Mouse (Mus musculus): Measurements from ENCODE around the gene Fry.

Gene Fry

DNA sequence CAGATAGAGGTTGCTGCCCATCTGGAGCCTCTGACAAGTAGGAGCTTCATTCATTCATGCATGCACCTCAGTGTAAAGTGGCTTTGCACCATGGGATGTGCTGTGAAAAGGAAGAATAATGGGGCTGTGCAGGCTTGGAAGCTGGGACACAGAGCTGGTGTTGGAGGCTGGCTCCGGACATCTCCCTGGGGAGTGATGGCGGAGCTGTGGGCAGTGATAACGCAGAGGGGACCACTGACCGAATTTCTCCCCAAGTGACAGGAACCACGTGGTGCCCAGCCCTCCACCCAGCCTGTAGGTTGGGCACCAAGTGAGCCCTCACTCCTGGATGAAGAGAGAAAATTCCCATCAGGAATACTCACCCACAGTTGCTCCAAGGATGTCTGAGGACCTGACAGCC, 207.0 kb downstream of the Fry start:
- DNase-seq (ENCODE audit: extremely low read depth, low read depth, low spot score): no peak

DNA sequence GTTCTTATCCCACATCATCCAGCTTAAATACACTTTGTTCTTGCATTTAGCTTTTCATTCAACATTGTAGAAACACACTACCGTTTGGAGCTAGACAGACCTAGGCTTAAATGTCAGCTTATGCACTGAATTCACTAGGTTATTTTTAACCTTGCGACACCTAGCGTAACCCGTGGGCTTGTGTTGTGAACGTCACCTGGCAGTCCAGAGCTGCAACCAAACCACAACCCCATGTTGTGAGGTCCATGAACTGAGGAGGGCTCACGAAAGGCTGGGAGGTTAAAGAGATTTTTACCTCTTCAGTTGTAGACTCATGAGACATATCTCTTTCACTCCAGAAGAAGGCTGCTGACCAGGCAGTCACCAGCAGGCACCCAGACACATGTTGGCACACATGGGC, 210.2 kb downstream of the Fry start:
- no peak for DNase-seq (ENCODE audit: extremely low read depth, low read depth, low spot score)

DNA sequence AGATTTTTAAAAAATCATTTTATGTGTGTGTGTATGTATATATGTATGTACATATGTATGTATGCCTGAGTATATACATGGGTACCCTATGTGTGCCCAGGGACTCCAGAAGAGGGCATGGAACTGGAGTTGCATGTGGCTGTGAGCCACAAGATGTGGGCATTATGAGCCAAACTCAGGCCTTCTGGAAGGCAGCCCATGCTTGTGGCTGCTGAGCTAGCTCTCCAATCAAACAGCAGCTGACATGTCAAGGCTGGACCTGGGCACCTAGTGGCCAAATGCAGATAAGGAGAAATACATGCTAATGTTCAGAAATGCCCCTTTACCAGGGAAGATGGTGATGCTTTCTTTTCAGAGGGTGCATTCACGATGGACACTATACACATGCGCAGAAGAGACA, 213.4 kb downstream of the Fry start:
- no peak for DNase-seq (ENCODE audit: extremely low read depth, low read depth, low spot score)

DNA sequence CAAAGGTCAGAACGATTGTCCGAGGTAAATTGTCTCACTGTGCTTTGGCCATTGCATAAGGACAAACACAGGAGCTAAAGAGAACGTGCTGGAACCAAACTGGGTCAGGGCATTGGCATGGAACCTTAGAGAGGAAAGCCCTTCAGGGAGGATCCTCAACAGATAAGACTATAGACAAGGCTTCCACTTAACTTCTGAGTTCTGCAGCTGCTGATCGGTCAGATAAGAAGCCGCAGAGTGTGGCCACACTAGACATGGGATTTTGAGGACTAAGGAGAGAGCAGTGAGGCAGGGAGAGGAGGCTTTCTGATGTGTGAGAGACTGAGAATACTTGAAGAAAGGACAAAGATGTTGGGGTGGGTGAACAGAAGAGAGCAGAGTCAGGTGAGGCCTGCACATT, 214.4 kb downstream of the Fry start:
- DNase-seq (ENCODE audit: extremely low read depth, low read depth, low spot score): no peak

DNA sequence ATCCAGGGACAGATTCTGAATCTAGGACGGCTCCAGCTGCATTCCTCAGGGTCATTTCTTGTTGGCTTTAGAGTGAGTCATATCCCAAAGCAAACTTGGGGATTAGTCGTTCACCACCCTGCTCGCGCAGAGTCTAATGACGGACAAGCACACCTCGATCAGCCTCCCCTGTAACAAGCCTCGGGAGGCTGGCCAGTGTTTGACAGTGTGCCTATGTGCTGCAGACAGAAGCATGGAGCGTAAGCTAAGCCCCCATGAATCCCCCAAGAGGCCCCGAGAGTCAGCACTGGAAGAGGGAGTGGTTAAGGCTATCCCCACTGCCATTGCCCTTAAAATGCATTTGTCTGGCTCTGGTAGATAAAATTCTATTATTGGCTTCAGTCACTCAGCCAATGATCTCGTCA, 214.9 kb downstream of the Fry start:
- no peak for DNase-seq (ENCODE audit: extremely low read depth, low read depth, low spot score)

DNA sequence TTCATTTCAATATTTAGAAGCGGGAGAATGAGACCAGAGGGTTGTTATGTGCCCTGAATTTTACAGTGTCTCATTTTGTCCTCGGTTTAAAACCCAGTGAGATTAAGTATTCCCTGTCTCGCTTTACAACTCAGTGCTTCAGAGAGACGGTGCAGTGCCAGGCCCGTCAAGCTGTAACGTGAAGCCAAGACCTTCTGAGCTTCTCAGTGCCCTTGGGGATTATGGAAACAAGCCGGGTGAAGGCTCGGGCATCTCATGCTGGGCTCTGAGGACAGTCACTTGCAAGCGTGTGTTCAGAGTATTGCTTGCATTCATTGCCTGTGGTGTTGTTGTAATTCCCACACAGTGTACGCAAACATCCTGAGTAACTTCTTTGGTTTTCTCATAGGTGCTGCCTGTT, 218.0 kb downstream of the Fry start:
- DNase-seq (ENCODE audit: extremely low read depth, low read depth, low spot score): no peak

DNA sequence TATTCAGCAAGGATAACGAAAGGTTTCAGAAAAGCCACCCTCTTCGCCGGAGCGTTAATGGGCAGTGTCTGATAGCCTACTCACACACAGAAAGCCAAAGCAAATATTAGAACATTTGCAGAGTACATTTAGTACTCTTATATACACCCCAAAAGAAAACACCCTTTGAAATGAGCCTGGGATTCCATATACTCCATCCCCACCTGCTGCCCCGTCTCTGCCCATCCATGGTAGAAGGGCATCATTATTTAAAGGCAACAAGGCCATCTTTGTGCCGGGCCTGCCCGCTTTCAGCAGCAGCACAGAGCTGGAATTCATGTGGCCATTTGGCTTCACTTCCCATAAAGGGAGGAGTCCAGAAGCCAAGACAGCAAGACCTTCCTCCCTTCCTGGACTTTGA, 219.3 kb downstream of the Fry start:
- DNase-seq (ENCODE audit: extremely low read depth, low read depth, low spot score): no peak

DNA sequence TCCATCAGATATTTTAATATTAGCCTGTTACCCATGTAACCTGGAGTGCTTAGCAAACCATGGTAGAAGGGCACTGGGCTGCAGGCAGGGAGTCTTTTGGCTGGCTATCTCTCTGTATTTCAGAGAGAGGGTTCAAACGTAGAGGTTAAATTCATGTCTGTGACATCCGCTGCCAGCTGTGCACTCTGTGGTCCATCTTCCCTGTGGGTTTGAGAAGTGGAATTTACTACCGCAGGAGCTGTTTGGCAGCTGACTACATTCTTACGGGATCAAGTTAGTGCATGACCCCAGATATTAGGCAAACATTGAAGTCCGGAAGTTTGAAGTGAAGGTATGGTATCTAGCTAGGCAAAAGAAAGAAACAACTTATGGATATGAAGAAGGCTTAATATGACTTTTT, 222.5 kb downstream of the Fry start:
- DNase-seq (ENCODE audit: extremely low read depth, low read depth, low spot score): no peak

DNA sequence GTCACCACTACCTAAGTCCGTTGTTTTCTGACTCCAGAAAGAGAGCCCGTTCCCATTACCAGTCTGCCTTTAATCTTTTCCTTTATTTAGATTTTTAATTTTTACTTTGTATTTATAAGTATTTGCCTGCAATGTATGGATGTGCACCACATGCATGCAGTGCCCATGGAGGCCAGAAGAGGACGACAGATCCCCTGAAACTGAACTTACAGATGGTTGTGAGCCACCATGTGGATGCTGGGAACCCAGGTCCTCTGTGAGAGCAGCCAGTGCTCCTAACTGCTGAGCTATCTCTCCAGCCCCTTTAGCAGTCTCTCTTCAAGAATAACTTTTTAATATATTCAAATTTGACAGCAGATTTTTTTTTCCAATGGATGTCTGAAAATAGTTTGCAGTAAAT, 223.7 kb downstream of the Fry start:
- DNase-seq (ENCODE audit: extremely low read depth, low read depth, low spot score): no peak

DNA sequence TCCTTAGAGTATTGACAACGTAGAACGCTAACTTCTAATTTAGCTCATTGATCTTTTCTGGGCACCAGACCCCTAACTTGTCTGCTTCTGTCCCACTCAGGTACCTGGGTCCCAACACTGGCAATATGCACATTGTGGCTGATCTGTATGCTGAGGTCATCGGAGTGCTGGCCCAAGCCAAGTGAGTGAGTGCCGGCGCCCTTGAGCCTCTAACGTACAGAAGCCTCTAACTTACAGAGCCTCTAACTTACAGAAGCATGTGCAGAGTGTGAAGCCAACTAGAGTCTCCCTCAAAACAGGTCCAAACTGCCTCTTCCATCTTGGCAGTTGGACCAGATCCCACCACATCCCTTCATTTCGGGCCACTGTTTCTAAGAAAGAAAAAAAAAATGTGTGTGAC, 227.5 kb downstream of the Fry start:
- no peak for DNase-seq (ENCODE audit: extremely low read depth, low read depth, low spot score)

DNA sequence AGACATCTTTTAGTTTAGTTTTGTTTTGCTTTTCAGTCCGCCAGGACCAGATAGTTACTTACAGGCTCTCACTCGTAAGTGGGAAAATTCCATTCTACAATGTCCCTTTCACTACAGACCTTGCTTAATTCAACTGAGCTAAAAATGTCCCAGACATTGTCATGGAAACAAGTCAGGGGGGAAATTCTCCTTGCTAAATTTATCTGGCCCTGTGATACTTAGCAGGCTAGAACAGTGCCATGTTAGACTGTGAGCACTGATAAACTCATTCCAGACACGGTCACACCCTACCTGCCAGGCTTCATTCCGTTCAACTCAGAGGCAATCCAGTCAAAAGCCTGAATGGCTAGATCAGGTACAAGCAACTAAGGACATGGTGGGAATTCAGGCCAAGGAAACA, 227.9 kb downstream of the Fry start:
- DNase-seq (ENCODE audit: extremely low read depth, low read depth, low spot score): no peak

DNA sequence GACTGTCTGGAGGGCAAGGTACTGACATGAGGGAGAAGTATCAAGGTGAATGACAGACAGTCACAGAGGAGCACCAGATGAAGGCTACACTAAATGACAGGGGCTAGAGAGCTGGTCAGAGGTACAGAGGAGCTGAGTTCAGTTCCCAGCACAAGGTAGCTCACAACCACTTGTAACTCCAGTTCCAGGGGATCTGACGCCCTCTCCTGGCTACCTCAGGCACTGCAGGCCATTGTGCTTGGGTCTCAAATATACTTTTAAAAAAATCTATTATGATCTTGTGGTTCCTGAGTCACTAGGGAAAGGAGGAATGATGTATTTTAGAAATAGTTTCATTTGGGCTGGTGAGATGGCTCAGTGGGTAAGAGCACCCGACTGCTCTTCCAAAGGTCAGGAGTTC, 229.4 kb downstream of the Fry start:
- DNase-seq (ENCODE audit: extremely low read depth, low read depth, low spot score): no peak

DNA sequence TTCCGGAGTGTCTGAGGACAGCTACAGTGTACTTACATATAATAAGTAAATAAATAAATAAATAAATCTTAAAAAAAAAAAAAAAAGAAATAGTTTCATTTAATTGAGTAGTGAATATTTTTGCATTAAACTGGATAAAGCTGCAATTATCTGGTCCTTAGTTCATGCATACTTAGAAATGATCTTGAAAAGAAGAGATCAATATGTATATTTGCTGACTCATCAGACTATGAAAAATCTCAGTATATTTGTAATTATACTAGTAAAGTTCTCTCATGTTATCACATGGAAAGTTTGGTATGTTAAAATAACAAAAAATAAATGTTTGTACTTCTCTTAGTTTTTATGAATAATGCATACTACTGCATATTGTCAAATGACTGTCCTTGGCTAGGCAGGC, 229.9 kb downstream of the Fry start:
- DNase-seq (ENCODE audit: extremely low read depth, low read depth, low spot score): no peak

DNA sequence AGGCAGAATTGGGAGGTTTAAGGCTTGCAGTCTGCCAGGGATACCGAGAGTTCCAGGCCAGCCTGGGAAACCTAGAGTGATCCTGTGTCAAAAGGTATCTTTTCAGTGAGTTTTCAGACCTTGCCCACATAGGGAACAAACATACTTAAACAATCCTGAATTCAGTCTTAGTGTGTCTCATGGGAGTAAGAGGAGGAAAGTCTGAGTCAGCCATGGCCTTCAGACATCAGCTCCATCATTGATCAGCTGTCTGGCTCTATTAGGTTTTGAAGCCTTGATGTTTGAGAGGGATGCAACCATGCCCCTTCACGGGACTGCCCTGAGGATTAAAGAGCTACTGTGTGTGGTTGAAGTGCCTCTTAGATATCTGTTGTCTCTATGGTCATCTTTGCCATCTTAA, 232.7 kb downstream of the Fry start:
- no peak for DNase-seq (ENCODE audit: extremely low read depth, low read depth, low spot score)

DNA sequence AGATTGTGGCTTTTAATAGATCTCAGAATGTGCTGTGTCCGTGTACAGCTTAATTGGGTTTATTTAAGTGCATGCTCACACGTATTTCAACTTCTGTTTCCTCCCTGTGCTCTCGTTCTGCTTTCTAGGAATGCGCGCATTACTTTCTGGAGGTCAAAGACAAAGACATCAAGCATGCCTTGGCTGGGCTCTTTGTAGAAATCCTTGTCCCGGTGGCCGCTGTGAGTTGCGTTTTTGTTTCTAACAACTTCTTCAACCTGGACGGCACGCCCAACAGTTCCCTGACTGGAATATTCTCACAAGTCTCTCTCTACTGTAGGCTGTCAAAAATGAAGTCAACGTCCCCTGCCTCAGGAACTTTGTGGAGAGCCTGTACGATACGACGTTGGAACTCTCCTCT, 240.2 kb downstream of the Fry start:
- no peak for DNase-seq (ENCODE audit: extremely low read depth, low read depth, low spot score)

DNA sequence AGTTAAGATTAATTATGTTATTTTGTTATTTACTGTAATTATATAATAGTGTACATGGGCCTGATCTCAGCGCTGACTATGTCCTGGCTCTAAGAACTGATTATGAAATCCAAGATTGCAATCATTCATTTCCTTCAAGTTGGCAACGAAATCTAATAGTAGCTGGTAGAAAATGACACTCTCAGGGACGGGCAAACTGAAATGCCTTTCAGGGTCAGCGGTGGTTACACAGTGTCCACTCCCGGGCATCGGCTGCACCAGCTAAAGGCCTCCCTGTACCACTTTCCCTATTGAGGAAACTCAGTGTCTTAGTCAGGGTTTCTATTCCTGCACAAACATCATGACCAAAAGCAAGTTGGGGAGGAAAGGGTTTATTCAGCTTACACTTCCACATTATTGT, 243.8 kb downstream of the Fry start:
- DNase-seq (ENCODE audit: extremely low read depth, low read depth, low spot score): no peak

DNA sequence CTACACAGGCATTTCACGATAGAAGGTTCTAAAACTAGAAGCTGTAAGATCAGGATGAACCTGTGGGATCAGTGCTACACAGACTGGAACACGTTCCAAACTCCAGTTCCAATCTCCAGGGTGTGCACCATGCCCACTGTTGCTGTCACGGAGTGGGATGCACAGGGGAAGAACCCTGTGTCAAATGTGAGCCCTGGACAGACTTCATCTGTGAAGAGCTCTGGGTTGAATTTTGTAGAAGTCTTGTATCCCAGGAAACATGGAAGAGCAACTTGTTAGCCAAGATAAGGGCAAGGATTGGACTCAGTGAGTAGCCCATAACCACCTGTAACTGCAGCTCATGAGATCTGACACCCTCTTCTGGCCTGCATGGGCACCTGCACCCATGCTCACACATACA, 246.2 kb downstream of the Fry start:
- no peak for DNase-seq (ENCODE audit: extremely low read depth, low read depth, low spot score)

DNA sequence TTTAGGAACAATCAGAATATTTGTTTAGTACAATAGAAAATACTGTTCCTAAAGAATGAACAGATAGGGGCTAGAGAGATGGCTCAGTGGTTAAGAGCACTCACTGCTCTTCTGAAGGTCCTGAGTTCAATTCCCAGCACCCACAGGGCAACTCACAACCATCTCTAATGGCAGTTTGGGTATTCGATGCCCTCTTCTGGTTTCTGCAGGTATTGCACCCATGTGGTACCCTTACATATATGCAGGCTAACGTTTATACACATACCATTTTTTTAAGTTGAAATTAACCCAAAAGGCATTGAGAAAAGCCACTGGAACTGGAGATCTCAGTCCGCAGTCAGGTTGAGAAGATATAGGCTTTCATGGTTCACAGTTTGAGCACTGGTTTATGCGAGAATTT, 248.6 kb downstream of the Fry start:
- DNase-seq (ENCODE audit: extremely low read depth, low read depth, low spot score): no peak

DNA sequence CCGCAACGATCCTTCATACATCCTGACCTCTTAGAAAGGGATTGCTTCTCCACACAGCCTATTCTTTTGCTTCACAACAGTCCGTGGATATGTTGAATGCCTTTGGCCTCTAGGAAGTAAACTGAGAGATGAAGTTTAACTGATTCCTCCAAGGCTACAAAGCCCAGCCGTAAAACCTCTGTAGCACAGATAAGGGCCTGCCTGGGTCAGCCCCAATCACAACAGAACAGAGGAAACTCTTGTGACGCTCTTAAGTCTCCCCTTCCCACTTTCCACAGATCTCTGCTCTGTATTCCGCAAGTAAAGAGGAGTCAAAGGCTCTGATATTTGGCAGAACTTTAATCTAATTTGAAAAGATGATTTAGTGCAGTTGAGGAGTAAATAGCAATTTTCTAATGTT, 251.8 kb downstream of the Fry start:
- no peak for DNase-seq (ENCODE audit: extremely low read depth, low read depth, low spot score)

DNA sequence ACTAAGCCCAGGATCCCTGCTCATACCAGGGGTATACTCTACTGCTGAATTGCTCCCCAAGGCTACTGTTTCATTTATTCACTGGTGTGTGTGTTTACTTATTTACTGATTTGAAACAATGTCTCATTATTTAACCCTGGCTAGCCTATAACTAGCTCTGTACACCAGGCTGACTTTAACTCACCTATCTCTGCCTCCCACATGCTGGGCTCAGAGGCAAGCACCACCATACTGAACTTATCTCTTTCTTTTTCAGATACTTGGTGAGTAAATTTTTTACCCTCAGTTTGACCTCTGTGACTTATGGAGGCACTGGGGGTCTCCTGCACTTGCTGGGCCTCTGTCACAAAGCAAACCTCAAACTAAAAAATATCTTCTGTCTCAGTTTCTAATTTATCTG, 252.4 kb downstream of the Fry start:
- no peak for DNase-seq (ENCODE audit: extremely low read depth, low read depth, low spot score)

DNA sequence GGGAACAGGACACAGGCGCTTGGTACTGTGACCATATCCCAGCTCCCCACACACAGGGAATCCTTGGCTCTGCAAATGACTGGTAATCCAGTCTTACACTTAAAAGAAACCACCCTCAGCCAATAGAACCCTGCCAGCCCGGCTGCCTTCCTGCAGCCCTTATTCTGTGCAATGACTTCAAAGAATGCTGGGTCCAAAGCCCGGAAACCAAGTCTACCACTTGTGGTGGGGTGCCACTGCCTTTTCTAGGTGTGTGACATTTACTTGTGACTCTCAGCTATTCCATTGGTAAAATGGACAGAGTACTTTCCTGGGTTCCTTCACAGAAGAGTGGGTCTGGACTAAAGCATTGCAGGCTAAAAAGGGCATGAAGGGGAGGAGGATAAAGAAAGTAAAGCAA, 254.5 kb downstream of the Fry start:
- no peak for DNase-seq (ENCODE audit: extremely low read depth, low read depth, low spot score)

DNA sequence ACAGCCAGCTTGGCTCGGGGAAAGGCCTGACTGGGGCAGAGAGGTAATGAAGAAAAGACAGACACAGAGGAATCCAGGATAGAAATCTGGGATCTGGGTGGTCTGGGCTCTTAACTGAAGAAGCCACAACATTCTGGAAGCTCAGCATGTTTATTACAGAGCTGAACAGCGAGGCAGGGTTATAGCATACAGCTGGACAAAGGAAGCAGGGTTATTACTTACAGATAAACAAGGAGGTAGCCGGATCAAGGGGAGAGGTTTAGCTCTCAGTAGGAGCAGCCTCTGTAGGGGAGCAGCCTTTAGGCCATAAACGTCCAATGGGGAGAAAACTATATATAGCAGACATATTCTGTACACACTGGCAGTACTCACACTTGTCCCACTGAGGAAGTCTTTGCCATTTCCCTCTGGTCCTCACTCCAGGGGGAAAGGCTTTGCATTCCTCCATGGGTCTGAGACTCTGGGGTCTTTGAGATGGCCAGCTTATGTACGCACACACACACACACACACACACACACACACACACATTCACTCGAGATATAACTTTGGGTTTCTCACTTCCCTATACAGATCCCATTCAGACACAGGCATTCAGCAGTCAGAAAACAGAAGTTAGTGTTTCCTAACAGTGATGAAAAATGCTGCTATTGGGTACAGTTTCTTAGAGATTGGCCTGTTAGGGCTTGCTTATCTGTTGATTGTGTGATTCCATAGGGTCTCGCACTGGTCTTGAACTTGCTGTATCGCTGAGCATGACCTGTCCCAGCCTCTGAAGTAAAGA, 256.5 kb downstream of the Fry start:
- DNase-seq (ENCODE audit: extremely low read depth, low read depth, low spot score): no peak

DNA sequence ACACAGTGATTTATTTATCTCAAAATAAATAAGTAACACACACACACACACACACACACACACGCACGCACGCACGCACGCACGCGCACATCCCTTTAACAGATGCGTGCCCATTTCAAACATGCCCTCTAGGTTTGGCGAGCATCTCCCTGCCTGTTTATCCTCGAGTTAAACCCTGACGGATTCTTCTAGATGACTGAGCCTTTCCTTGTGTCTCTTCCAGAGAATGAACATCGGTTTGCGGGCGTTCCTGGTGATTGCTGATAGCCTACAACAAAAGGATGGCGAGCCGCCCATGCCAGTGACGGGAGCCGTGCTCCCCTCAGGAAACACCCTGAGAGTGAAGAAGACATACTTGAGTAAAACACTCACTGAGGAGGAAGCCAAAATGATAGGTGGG, 260.1 kb downstream of the Fry start:
- no peak for DNase-seq (ENCODE audit: extremely low read depth, low read depth, low spot score)

DNA sequence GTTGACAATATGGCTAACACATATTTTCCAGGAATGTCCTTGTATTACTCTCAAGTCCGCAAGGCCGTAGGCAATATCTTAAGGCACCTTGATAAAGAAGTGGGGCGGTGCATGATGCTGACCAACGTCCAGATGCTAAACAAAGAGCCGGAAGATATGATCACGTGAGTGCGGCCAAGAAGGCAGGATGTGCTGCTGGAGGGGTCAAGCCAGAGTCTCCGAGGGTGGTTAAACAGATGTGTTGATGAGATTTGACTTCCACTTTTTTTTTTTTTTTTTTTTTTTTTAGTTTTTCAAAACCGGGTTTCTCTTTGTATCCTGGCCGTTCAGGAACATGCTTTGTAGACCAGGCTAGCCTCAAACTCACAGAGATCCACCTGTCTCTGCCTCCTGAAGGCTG, 262.3 kb downstream of the Fry start:
- no peak for DNase-seq (ENCODE audit: extremely low read depth, low read depth, low spot score)
